In the genomic region with DNA sequence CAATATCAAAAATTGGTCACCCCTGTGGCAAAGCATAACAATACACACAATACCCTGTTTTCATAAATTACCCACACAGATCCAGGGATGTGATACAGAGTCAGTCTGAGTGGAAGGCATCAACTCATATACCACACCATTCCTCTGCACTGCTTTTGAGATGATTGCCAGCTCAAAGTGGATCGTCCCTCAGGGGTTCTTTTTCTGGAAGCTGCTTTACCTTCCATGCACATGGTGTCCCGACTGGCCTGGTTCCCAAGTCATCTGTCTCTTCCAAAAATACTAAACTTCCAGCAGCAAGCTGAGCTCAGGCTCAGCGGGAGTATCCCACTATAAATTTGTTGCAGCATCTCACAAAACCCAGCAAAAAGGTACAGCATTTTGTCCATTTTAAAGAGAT, we compare ENCODE assay signal across 18 mouse cellular contexts.
A peak's percentile ranks its signal among the peaks of the same experiment; 100 is the strongest.
DNase-seq lines count a peak whose midpoint lies in the region; ATAC-seq and TF ChIP-seq lines count a peak whose summit lies in the region.
"Had no signal": no experiment of that assay in that cellular context is flagged by ENCODE, and none has a peak within 500 bp of the region (broad histone marks: within the 10 kb centered on the region; RNA-seq: fewer than 3 reads in every experiment).

No protein-coding gene starts in this region.

- no peak for ATAC-seq in megakaryocyte-erythroid progenitor cell, adult 5-6 weeks (replicated peaks; ENCODE audit: low FRiP score, low TSS enrichment, poor library complexity, severe bottlenecking)

- WGBS in cerebellum, adult 2 months: 8% methylated on average over 3 of the region's 3 CpGs

- peak; percentile 38 to 59 for DNase-seq in frontal cortex, adult 2 months (ENCODE audit: extremely low spot score in 1 of 2, low spot score in 1 of 2)
- DNase-seq in frontal cortex, postnatal 25 days (ENCODE audit: low spot score in 2 of 2): no peak
- peak; percentile 57 to 76 for DNase-seq in cerebellum, adult 2 months
- peak; percentile 26 for DNase-seq in right cerebral cortex, postnatal 14 days
- DNase-seq in adrenal gland, postnatal 36 days: no peak
- DNase-seq in heart, postnatal 36 days: no peak
- DNase-seq: adrenal gland, adult 8-10 months; kidney, adult 2 months; kidney, postnatal 14 days; lung, postnatal 14 days; spleen, adult 18-20 months; thymus, adult 2 months had no signal

- H3K27ac ChIP-seq in cerebellum, adult 2 months (ENCODE audit: insufficient read depth, low read length): no peak overlapping the region
- 0 out of 2 replicates have a peak overlapping the region, but pooled peaks have one; percentile 19 for H3K27ac ChIP-seq in cortical plate, adult 2 months (ENCODE audit: insufficient read depth, low read length)
- H3K27ac ChIP-seq: heart, embryonic 15.5 days; hindbrain, embryonic 10.5 days; limb, embryonic 13.5 days had no signal

- no peak for TF ChIP-seq CTCF in cerebellum, adult 2 months (IDR thresholded peaks at IDR 0.05; ENCODE audit: borderline replicate concordance, insufficient read depth, low read depth, low read length)
- no peak for TF ChIP-seq CTCF in cortical plate, adult 2 months (IDR thresholded peaks at IDR 0.05; ENCODE audit: extremely low read depth, insufficient read depth, low read length)

- intact Hi-C loops in heart, postnatal 36 days (cut with DNase I): no loop called here

- no peak for TF ChIP-seq POLR2A in cerebellum, adult 2 months (IDR thresholded peaks at IDR 0.05; ENCODE audit: borderline replicate concordance, insufficient read depth, low read length)
- no peak for TF ChIP-seq POLR2A in cortical plate, adult 2 months (IDR thresholded peaks at IDR 0.05; ENCODE audit: extremely low read depth, insufficient read depth, low read length)

- H3K27me3 ChIP-seq in cerebellum, adult 2 months (ENCODE audit: control insufficient read depth, insufficient read depth, low read length): no peaks in the 10 kb centered on the region
- H3K27me3 ChIP-seq: CH12.LX; heart, embryonic 15.5 days; limb, embryonic 13.5 days had no signal

- peaks cover 9% of the 10 kb centered on the region for H3K4me1 ChIP-seq in cerebellum, adult 2 months (ENCODE audit: control insufficient read depth, insufficient read depth, low read length)
- H3K4me1 ChIP-seq in cortical plate, adult 2 months (ENCODE audit: control insufficient read depth, insufficient read depth, low read length): peaks cover 7% of the 10 kb centered on the region
- H3K4me1 ChIP-seq: heart, embryonic 15.5 days; hindbrain, embryonic 10.5 days; limb, embryonic 13.5 days had no signal

- H3K4me3 ChIP-seq in cerebellum, adult 2 months (replicated peaks; ENCODE audit: insufficient read depth, low read depth, low read length): no peak overlapping the region
- no peak overlapping the region for H3K4me3 ChIP-seq in cortical plate, adult 2 months (ENCODE audit: insufficient read depth, low read length)
- H3K4me3 ChIP-seq: heart, embryonic 15.5 days; hindbrain, embryonic 10.5 days; limb, embryonic 13.5 days had no signal

Comparison
In these comparisons a context has a peak if more than half of its experiments do, and no peak if none do; other contexts are left out.
1. DNase-seq: peak in frontal cortex, adult 2 months (2 of 2), cerebellum, adult 2 months (2 of 2) and right cerebral cortex, postnatal 14 days (single experiment); none in frontal cortex, postnatal 25 days (0 of 2), adrenal gland, postnatal 36 days (0 of 2) and heart, postnatal 36 days (0 of 2).